Mouse (Mus musculus): ENCODE results near the gene Rbm14.

Rbm14 gene

GRCm38 (mm10) chr19:4833977-4834376 is 22.5 kb upstream of the Rbm14 start:
- TF ChIP-seq GATA4 (IDR thresholded peaks at IDR 0.05; ENCODE audit: insufficient replicate concordance, low read length), result no peak

- no peak for TF ChIP-seq GATA4 (IDR thresholded peaks at IDR 0.05; ENCODE audit: insufficient replicate concordance, low read length)
Measured at GRCm38 (mm10) chr19:4829156-4829555, 17.7 kb upstream of the Rbm14 start.

DNA sequence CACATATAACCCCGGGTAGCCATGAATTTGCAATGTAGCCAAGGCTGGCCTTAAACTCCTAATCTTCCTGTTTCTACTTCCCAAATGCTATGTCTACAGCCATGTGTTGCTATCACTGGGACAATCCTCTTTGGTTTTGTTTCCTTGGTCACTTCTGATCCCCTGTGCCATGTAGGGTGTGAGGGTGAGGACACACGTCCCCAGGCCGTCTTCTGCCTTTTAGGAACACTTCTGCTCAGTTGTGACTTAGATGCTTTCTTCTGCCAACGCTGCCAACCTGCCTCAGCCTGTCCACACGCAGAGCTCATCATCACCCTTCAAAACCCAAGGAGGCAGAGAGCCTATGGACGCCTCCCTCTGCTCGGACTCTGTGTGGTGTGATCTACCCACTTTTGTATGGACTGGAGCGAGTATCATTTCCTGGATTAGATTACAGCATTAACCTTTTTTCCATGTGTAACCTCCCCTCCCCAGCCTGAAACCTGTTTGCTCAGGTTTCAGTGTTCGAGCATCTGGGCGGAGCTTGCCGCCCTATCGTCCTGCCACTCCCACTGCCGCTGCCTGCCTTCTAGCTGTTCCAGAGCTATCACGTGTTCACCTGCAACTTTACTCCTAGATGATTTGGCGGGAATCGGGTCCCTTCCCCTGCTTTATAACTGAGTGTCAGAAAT is 17.1 kb upstream of the Rbm14 start:
- TF ChIP-seq GATA4 (IDR thresholded peaks at IDR 0.05; ENCODE audit: insufficient replicate concordance, low read length), result no peak

GRCm38 (mm10) chr19:4820678-4821303 is 9.4 kb upstream of the Rbm14 start:
- TF ChIP-seq GATA4 (IDR thresholded peaks at IDR 0.05; ENCODE audit: insufficient replicate concordance, low read length), result no peak

DNA sequence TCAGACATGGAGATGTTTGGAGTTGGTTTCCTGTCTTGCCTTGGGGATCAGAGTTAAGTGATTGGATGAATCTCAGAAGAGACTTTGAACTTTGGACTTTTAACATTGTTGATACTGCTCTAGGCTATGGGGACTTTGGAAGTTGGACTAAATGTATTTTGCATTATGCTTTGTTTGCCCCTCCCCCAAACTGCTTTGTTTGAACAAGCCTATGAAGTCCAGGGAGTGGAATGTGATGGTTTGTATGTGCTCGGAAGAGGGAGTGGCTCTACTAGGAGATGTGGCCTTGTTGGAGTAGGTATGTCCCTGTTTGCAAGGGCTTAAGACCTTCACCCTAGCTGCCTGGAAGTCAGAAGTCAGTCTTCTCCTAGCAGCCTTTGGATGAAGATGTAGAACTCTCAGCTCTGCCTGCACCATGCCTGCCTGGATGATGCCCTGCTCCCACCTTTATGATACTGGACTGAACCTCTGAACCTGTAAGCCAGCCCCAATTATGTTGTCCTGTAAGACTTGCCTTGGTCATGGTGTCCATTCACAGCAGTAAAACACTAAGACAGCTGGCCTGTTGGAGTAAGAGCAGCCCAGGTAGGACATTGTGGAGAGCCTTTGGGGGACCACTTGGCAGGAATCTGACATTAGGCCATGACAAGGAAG is 5.9 kb upstream of the Rbm14 start:
- no peak for TF ChIP-seq GATA4 (IDR thresholded peaks at IDR 0.05; ENCODE audit: insufficient replicate concordance, low read length)

DNA sequence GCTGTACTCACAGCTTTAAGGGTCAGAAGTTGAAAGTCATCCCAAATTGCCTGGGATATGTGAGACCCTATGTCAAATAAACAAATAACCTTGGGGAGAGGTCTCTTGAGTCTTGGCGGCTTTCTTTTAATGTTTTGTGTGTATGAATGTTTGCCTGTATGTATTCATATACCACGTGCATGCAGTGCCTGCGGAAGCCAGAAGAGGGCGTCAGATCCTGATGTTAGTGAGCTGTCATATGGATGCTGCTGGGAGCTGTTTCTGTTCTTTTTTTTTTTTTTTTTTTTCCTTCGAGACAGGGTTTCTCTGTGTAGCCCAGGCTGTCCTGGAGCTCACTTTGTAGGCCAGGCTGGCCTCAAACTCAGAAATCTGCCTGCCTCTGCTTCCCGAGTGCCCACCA is 1.6 kb upstream of the Rbm14 start:
- no peak for TF ChIP-seq GATA4 (IDR thresholded peaks at IDR 0.05; ENCODE audit: insufficient replicate concordance, low read length)

DNA sequence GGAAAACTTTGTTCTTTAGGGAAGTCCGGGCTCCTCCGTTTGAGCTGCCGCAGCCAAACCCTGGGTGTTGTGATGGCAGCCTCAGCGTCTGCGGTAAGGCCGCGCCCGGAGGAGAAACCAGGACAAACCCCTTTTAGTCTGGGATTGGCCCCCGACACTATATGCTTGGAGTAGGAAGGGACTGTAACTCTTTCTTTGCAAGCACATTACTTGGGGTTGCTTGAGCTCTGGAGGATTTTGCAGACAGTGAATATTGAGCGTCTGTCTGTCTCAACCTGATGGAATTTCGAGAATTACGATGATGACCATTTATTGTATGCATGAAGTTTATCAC is 442 bp upstream of the Rbm14 start:
- TF ChIP-seq GATA4 (IDR thresholded peaks at IDR 0.05; ENCODE audit: insufficient replicate concordance, low read length), result no peak

- TF ChIP-seq GATA4 (IDR thresholded peaks at IDR 0.05; ENCODE audit: insufficient replicate concordance, low read length), result no peak
Measured at GRCm38 (mm10) chr19:4810746-4811062, 730 bp downstream of the Rbm14 start.

- no peak for TF ChIP-seq GATA4 (IDR thresholded peaks at IDR 0.05; ENCODE audit: insufficient replicate concordance, low read length)
Measured at GRCm38 (mm10) chr19:4810309-4810708, 1.1 kb downstream of the Rbm14 start.

GRCm38 (mm10) chr19:4803283-4803682 is 8.2 kb downstream of the Rbm14 start:
- TF ChIP-seq GATA4 (IDR thresholded peaks at IDR 0.05; ENCODE audit: insufficient replicate concordance, low read length), result no peak

- TF ChIP-seq GATA4 (IDR thresholded peaks at IDR 0.05; ENCODE audit: insufficient replicate concordance, low read length), result no peak
Measured at GRCm38 (mm10) chr19:4802691-4803091, 8.7 kb downstream of the Rbm14 start.

GRCm38 (mm10) chr19:4799083-4799482 is 12.4 kb downstream of the Rbm14 start:
- no peak for TF ChIP-seq GATA4 (IDR thresholded peaks at IDR 0.05; ENCODE audit: insufficient replicate concordance, low read length)

GRCm38 (mm10) chr19:4797846-4798245 is 13.6 kb downstream of the Rbm14 start:
- TF ChIP-seq GATA4 (IDR thresholded peaks at IDR 0.05; ENCODE audit: insufficient replicate concordance, low read length), result no peak

GRCm38 (mm10) chr19:4795929-4796328 is 15.5 kb downstream of the Rbm14 start:
- TF ChIP-seq GATA4 (IDR thresholded peaks at IDR 0.05; ENCODE audit: insufficient replicate concordance, low read length), result no peak

DNA sequence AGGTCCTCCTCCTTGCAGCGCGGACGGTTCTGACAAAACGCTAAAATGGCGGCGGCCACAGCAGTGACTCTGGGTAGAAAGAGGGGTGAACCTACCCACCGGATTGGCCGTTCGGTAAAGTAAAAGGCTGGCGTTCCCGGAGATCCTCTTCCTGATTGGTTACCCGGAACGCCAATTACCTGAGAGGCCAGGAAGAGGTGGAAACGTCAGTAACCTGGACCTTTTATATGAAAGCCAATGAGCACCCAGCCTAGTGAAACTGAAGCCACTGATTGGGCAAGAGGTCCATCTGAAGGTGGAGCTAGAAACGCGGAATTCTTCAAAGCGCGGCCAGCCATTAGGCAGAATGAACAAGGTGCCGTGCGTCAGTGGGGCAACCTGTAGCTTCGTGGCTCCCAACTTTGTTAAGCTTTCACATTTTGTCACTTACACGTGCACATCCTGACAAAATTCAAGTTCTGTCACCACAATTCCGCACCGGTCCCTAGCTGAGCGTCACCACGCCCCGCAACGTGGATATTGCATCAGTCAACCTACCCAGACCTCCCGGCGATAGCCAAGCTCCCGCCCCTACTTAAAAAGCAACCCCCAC is 17.5 kb downstream of the Rbm14 start, which contains the start of gene Rbm4:
Gene Rbm4, minus strand, starts transcription at position 71 of the 592 bp plus-strand sequence.
- no peak for TF ChIP-seq GATA4 (IDR thresholded peaks at IDR 0.05; ENCODE audit: insufficient replicate concordance, low read length)

DNA sequence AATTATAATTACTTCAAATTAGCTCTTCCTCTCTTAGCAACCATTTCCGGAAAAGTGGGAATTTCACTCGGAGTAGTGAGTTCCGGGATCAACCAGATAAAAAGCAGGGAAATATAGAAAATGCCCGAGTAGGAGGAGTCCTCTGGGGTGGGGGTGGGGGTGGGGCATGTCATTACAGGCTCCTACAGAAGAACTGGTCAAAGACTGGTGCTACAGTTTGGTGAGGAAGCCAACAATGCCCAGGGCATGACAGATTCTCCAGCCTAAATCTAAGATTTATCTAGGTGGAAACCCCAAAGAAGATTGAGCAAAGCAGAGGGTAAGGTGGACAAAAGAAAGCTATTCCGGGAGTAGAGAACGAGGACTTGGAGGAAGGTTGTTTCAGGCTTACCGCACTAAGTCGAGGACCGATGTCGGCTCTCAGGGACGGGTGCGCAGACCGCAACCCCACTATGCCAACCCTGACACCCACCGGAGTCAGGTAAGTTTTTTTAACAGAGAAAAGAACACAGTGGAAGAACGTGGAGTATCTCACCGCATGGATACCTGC is 18.1 kb downstream of the Rbm14 start:
- TF ChIP-seq GATA4 (IDR thresholded peaks at IDR 0.05; ENCODE audit: insufficient replicate concordance, low read length), result no peak

Data from liver, adult (tissue).